Mouse (Mus musculus): ENCODE measurements around the gene Phox2a.

The Phox2a gene

DNA sequence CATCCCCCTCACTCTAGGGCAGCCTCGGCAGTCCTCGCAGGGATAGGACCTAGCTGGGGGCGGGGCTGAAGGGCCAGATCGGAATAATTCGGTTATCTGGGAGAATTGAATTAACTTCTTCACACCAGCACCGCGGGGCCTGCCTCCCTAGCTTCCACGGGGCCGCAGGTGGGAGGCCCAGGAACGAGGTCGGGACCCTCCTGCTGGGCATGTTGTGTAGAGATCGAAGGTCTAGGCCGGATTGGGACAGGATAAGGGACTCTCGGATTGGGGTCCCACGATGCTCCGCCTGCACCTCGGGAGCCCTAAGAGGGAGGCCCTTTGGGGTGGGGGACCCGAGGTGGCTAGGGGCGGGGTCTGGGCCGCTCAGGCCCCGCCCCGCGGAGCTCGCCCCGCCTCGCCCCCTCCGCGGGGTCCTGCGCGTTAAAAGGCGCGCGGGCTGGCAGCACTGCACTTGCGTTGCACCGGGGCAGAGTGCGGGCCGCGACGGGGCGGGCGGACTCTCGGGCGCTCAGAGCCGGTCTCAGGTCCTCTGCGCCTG is at the start of gene Phox2a:
TSS of gene Phox2a (plus strand) at position 453 of the 541 bp plus-strand sequence.
- DNase-seq = no peak

- DNase-seq = no peak
Observed at GRCm38 (mm10) chr7:101770051-101770450, 48.1 kb upstream of the Phox2a start.

- DNase-seq = no peak
Observed at GRCm38 (mm10) chr7:101771604-101772003, 46.5 kb upstream of the Phox2a start.

DNA sequence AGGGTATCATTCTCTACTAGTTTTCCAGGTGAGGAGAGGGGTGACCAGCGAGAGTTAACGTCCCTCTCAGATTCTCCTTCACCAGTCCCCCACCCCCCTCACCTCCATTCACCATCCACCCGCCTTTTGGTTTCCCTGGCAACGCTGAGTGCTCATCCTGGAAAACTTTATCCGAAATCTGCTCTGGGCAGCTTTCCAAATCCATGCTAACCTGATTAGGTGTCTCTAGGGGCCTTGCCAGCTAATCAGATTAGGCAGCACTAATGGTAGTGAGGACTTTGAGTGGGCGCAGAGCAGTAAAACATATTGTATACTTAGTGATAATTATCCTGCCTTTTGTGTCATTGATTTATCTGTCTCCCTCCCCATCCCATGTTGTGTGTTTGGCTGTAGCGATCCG is 45.4 kb upstream of the Phox2a start:
- DNase-seq = no peak

GRCm38 (mm10) chr7:101777053-101777452 is 41.1 kb upstream of the Phox2a start:
- no peak for DNase-seq

DNA sequence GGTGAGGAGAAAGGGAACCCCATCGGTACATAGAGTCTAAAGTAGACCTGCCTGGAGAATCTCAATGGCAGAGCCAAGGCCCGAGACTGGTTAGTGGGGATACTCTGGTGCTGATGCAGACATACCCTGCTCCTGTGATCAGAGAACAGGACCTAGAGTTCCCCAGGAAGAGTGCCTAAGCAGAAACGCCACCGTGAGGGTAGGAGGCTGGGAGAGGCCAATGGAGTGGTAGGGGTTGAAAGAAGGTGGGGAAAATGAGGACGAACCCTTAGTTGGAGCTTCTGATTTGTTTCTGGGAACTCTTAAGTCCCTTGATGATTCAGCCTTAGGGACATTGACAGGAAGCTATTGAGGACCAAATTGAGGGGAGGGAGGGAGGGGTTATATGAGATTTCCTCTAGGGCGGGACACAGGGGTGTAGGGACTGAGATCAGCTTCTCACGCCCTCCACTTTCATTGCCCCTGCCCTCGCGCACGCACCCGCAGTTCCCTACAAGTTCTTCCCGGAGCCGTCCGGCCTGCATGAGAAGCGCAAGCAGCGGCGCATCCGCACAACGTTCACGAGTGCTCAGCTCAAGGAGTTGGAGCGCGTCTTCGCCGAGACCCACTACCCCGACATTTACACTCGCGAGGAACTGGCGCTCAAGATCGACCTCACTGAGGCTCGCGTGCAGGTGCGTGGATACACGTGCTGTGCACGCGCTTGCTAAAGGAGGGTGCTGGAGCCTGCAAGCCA is 2.4 kb downstream of the Phox2a start:
- DNase-seq = no peak

GRCm38 (mm10) chr7:101821571-101822501 is 3.7 kb downstream of the Phox2a start:
- DNase-seq = peak; percentile 49

- peak; percentile 65 for DNase-seq
Observed at GRCm38 (mm10) chr7:101822836-101823757, 5.0 kb downstream of the Phox2a start.

- peak; percentile 80 for DNase-seq
Observed at GRCm38 (mm10) chr7:101823758-101824630, 5.9 kb downstream of the Phox2a start.

DNA sequence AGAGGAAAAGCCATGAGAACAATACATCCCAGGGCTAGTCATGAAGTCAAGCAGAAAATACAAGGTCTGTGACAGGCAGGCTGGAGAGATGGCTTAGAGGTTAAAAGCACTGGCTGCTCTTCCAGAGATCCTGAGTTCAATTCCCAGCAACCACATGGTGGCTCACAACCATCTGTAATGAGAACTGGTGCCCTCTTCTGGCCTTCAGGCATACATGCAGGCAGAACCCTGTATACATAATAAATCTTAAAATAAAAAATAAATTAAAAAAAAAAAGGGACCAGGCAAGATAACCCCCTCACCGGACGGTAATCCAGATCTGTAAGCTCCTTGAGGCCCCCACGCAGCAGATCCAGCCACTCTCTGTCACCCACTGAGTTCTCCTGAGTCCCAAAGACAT is 12.3 kb downstream of the Phox2a start:
- no peak for DNase-seq

DNA sequence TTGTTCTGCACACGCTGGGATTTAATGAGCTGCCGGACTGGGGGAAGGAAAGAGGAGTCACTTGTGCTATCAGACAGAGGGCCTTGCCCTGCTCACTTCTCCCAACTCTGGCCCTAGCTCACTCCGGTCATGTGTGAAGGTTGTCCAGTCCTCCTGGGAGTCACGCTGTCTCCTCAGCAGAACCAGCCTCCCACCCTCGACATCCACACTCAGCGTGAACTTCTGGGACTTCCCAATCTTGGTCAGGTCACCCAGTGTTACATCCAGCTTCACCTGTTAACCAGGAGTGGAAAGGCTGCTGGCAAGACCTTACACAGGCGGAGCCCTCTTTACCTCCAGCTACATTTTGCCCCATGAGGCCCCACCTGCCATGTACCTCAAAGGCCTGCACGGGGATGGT is 13.3 kb downstream of the Phox2a start:
- no peak for DNase-seq

- DNase-seq = no peak
Observed at GRCm38 (mm10) chr7:101832372-101832771, 14.3 kb downstream of the Phox2a start.

GRCm38 (mm10) chr7:101833352-101833751 is 15.2 kb downstream of the Phox2a start:
- DNase-seq = no peak

DNA sequence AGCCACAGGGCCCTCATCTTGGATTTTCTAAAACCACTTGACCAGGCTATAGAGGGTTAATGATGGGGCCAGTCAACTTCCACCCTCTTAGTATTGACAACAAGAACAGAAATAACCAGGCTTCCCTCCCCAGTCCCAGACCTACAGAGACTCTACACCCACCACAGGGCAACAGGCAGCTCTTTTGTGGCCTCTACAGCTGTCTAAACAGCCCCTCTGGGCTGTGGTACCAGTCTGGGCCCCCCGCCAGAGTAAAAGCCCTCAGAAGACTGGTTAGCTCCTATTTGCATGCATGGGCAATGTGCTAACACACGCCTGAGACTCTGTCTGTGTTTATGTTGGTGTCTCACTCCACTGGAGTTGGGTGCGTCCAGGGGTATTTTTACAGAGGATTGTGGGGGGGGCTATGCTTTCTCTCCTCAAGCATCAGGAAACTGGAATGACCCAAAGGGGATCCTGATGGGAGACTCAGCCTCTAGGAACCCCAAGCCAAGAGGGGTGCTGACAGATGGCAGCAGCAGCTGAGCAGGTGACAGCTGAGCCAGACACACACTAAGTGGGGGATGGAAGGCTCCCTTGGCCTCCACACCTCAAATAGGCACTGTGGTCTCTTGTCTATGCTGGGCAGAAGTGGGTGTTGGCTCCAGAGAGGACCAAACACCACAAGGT is 15.9 kb downstream of the Phox2a start:
- no peak for DNase-seq

- no peak for DNase-seq
Observed at GRCm38 (mm10) chr7:101834903-101835302, 16.8 kb downstream of the Phox2a start.

DNA sequence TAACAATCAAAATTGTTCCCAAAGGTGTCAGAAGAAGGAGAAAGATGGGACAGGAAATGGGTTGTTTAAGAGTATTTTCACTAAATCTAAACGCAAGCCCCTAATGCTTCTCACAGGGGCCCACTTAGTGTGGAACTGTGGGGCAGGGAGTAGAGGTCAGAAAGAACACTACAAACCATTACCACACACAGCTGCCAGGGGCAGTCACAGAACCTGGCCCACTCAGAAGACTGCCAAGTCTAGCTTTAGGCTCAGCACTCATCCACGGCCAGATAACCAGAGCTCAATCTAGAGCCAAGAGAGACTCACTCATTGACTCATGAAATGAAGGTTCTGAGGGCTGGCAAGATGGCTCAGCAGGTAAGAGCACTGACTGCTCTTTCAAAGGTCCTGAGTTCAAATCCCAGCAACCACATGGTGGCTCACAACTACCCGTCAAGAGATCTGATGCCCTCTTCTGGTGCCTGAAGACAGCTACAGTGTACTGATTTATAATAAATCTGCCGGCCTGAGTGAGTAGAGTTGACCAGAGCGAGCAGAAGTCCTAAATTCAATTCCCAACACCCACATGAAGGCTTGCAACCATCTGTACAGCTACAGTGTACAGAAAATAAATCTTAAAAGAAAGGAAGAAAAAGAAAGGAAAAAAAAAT is 17.5 kb downstream of the Phox2a start:
- DNase-seq = peak; percentile 35

GRCm38 (mm10) chr7:101836271-101837153 is 18.4 kb downstream of the Phox2a start:
- peak; percentile 62 for DNase-seq

- DNase-seq = peak; percentile 53
Observed at GRCm38 (mm10) chr7:101837154-101837605, 19.1 kb downstream of the Phox2a start.
